Mouse (Mus musculus): ENCODE measurements around the gene Gpn3. TPM values are rescaled to one million over a fixed set of nuclear protein-coding genes. Genes with fewer than 3 reads are reported as not detected.

Gpn3 gene
- polyA plus RNA-seq, 1 experiment from 2014 or later, result 77.7 TPM

DNA sequence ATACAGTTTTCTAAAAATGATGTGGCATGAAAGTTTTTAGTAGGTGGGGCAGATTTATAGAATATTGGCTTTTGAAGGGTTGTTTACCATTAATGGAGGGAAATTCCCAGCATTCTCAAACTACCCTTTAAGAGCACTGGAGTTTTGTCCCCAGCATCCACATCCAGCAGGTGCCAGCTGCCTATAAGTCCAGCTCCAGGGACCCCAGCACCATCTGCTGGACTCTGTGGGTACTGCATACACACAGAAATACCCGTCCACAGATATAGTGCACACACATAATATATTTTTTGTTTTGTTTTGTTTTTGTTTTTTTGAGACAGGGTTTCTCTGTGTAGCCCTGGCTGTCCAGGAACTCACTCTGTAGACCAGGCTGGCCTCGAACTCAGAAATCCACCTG lies 22.2 kb downstream of the Gpn3 start:
- DNase-seq (ENCODE audit: low spot score) (peak; percentile 86), ATAC-seq (replicated peaks; ENCODE audit: low FRiP score) (no peak)
- peaks cover 5% of the 10 kb centered on the region; the same call in 1 of the 2 replicates for H3K36me3 ChIP-seq (ENCODE audit: control insufficient read depth, insufficient read depth, low read length)
- no peaks in the 10 kb centered on the region for H3K9me3 ChIP-seq (ENCODE audit: control insufficient read depth, low read length)
- 44% methylated on average over 2 of the region's 2 CpGs for WGBS
- no peak overlapping the region for H3K4me2 ChIP-seq (ENCODE audit: low read depth, low read length, severe bottlenecking)
- H3K27ac ChIP-seq (ENCODE audit: low read depth, low read length), result no peak overlapping the region
- 0 out of 2 replicates have a peak, but pooled peaks cover 3% of the 10 kb centered on the region for H3K4me1 ChIP-seq (replicated peaks; ENCODE audit: control insufficient read depth, insufficient read depth, low read length)
- H3K4me3 ChIP-seq (ENCODE audit: low read depth, low read length), result no peak overlapping the region
- H3K27me3 ChIP-seq (ENCODE audit: control insufficient read depth, insufficient read depth, low read length), result no peaks in the 10 kb centered on the region
- H3K9ac ChIP-seq (ENCODE audit: low read length), result no peak overlapping the region

DNA sequence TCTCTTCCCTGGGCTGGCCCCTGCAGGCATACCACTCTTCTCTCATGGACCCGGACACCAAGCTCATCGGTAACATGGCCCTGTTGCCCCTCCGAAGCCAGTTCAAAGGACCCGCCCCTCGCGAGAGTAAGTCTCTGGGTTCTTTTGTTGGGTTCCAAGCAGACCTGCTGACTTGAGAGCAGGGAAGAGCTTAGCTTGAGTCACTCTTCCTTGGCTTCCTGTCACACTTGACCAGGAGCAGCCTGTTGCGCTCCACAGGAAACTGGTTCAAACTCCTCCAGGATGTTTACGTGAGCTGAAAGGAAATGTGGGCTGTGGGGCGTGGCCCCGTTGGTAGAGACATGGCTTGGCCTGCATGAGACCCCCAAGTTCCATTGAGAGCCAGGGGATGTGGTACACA lies 25.1 kb downstream of the Gpn3 start:
- H3K36me3 ChIP-seq (ENCODE audit: control insufficient read depth, insufficient read depth, low read length), result peaks cover 5% of the 10 kb centered on the region; the same call in 1 of the 2 replicates
- WGBS, result 93% methylated on average over 10 of the region's 10 CpGs
- H3K4me1 ChIP-seq (replicated peaks; ENCODE audit: control insufficient read depth, insufficient read depth, low read length), result 0 out of 2 replicates have a peak, but pooled peaks cover 3% of the 10 kb centered on the region
- ATAC-seq (replicated peaks; ENCODE audit: low FRiP score), result no peak
- no peak overlapping the region for H3K4me3 ChIP-seq (ENCODE audit: low read depth, low read length)
- no peaks in the 10 kb centered on the region for H3K9me3 ChIP-seq (ENCODE audit: control insufficient read depth, low read length)
- H3K27me3 ChIP-seq (ENCODE audit: control insufficient read depth, insufficient read depth, low read length), result no peaks in the 10 kb centered on the region
- DNase-seq (ENCODE audit: low spot score), result no peak
- H3K9ac ChIP-seq (ENCODE audit: low read length), result no peak overlapping the region
- no peak overlapping the region for H3K4me2 ChIP-seq (ENCODE audit: low read depth, low read length, severe bottlenecking)
- H3K27ac ChIP-seq (ENCODE audit: low read depth, low read length), result no peak overlapping the region

DNA sequence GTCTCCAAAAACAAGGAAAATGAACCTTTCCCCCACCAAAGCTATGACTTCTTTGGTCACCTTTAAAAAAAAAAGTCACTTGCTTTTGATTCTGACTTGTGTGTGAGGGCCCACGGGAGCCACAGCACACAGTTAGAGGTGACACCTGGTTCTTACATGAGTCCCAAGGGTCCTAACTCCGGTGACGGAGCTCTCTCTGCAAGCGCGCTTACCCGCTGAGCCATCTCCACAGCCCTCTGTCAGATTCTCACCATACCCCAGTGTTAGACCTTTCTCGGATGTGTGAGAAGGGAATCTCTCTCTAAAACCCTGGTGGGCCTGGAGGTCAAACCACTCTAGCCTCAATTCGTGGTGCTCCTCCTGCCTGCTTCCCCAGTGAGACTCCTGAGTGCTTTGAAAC lies 25.8 kb downstream of the Gpn3 start:
- 90% methylated on average over 8 of the region's 8 CpGs for WGBS
- ATAC-seq (replicated peaks; ENCODE audit: low FRiP score) (no peak), DNase-seq (ENCODE audit: low spot score) (no peak)
- no peaks in the 10 kb centered on the region for H3K27me3 ChIP-seq (ENCODE audit: control insufficient read depth, insufficient read depth, low read length)
- H3K27ac ChIP-seq (ENCODE audit: low read depth, low read length), result no peak overlapping the region
- no peaks in the 10 kb centered on the region for H3K9me3 ChIP-seq (ENCODE audit: control insufficient read depth, low read length)
- no peak overlapping the region for H3K4me2 ChIP-seq (ENCODE audit: low read depth, low read length, severe bottlenecking)
- H3K9ac ChIP-seq (ENCODE audit: low read length), result no peak overlapping the region
- H3K4me1 ChIP-seq (replicated peaks; ENCODE audit: control insufficient read depth, insufficient read depth, low read length), result 0 out of 2 replicates have a peak, but pooled peaks cover 1% of the 10 kb centered on the region
- no peak overlapping the region for H3K4me3 ChIP-seq (ENCODE audit: low read depth, low read length)
- peaks cover 5% of the 10 kb centered on the region; the same call in 1 of the 2 replicates for H3K36me3 ChIP-seq (ENCODE audit: control insufficient read depth, insufficient read depth, low read length)

DNA sequence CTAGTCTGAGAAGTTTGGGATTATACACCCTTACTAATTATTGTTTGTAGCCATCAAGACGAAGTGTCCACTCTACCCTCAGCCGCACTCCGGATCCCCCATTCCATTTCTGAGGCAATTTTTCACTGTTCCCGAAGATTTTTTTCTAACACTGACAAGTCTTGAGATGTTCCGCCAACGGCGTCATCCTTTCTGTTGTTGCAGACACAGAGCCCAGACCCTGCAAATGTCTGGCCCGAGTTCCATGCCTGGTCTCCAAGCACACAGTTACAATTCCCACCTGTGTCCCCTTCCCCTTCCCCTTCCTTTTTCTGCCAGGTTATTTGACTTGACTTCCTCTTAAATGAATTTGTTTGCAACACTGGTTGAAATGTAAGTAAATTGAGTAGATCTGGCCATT lies 28.2 kb downstream of the Gpn3 start:
- Histone ChIP-seq H3K4me2 (ENCODE audit: low read depth, low read length, severe bottlenecking) (no peak overlapping the region), H3K9ac (ENCODE audit: low read length) (no peak overlapping the region), H3K9me3 (ENCODE audit: control insufficient read depth, low read length) (no peaks in the 10 kb centered on the region), H3K4me1 (replicated peaks; ENCODE audit: control insufficient read depth, insufficient read depth, low read length) (no peaks in the 10 kb centered on the region), H3K4me3 (ENCODE audit: low read depth, low read length) (no peak overlapping the region), H3K27ac (ENCODE audit: low read depth, low read length) (no peak overlapping the region), H3K27me3 (ENCODE audit: control insufficient read depth, insufficient read depth, low read length) (no peaks in the 10 kb centered on the region), H3K36me3 (ENCODE audit: control insufficient read depth, insufficient read depth, low read length) (peaks cover 5% of the 10 kb centered on the region)
- ATAC-seq (replicated peaks; ENCODE audit: low FRiP score), result no peak
- WGBS, result 93% methylated on average over 8 of the region's 8 CpGs
- no peak for DNase-seq (ENCODE audit: low spot score)

DNA sequence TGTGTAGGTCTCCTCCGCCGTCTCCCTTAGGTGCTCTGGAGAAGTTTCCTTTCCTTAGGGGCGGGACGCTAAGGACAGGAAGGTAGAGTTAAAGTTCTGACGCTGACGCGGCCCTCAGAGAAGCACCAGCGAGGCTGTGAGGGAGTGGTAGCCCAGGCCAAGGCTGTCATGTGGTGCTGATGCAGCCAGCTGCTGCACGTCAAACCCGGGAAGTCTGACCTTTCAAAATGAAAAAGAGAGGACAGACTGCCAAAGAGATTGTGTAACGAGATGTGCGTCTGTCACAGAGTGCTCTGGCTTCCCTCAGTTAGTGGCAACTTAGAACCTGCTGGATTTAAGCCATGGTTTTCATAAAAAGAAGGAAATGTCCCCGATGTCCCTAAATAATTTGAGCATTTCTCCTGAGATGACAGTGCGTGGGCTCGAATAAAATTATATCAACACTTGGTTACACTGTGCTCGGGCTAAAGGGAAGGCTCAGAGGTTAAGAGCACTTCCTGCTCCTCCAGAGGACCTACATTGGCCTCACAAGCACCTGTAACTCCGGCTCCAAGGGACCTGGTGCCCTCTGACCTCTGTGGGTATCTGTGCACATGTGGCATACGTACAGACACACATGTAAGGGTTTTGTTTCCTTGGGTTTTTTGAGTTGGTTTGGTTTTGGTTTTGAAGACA lies 29.1 kb downstream of the Gpn3 start:
- no peaks in the 10 kb centered on the region for H3K4me1 ChIP-seq (replicated peaks; ENCODE audit: control insufficient read depth, insufficient read depth, low read length)
- H3K9ac ChIP-seq (ENCODE audit: low read length), result no peak overlapping the region
- no peak overlapping the region for H3K4me2 ChIP-seq (ENCODE audit: low read depth, low read length, severe bottlenecking)
- H3K9me3 ChIP-seq (ENCODE audit: control insufficient read depth, low read length), result no peaks in the 10 kb centered on the region
- 88% methylated on average over 18 of the region's 18 CpGs for WGBS
- no peak for ATAC-seq (replicated peaks; ENCODE audit: low FRiP score)
- H3K27me3 ChIP-seq (ENCODE audit: control insufficient read depth, insufficient read depth, low read length), result no peaks in the 10 kb centered on the region
- no peak overlapping the region for H3K4me3 ChIP-seq (ENCODE audit: low read depth, low read length)
- no peak overlapping the region for H3K27ac ChIP-seq (ENCODE audit: low read depth, low read length)
- peaks cover 8% of the 10 kb centered on the region for H3K36me3 ChIP-seq (ENCODE audit: control insufficient read depth, insufficient read depth, low read length)
- DNase-seq (ENCODE audit: low spot score), result no peak

DNA sequence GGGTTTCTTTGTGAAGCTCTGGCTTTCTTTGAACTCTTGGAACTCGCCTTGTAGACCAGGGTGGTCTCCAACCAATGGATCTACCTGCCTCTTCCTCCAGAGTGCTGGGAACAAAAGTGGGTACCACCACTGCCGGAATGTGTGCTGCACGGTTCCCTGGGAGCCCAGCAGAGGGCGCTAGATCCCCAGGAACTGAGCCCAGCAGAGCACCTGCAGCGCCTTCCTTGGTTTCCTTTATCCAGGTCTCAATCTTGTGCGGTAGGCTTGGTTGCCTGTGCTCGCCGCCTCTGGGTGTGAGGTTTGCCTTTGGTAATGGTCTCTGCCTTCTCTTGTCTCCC lies 29.6 kb downstream of the Gpn3 start:
- Histone ChIP-seq H3K9ac (ENCODE audit: low read length) (no peak overlapping the region), H3K4me3 (ENCODE audit: low read depth, low read length) (no peak overlapping the region), H3K27me3 (ENCODE audit: control insufficient read depth, insufficient read depth, low read length) (no peaks in the 10 kb centered on the region), H3K9me3 (ENCODE audit: control insufficient read depth, low read length) (no peaks in the 10 kb centered on the region), H3K36me3 (ENCODE audit: control insufficient read depth, insufficient read depth, low read length) (peaks cover 8% of the 10 kb centered on the region), H3K4me1 (replicated peaks; ENCODE audit: control insufficient read depth, insufficient read depth, low read length) (no peaks in the 10 kb centered on the region), H3K27ac (ENCODE audit: low read depth, low read length) (no peak overlapping the region), H3K4me2 (ENCODE audit: low read depth, low read length, severe bottlenecking) (no peak overlapping the region)
- ATAC-seq (replicated peaks; ENCODE audit: low FRiP score), result no peak
- 17% methylated on average over 8 of the region's 8 CpGs for WGBS
- DNase-seq (ENCODE audit: low spot score), result peak; percentile 87

DNA sequence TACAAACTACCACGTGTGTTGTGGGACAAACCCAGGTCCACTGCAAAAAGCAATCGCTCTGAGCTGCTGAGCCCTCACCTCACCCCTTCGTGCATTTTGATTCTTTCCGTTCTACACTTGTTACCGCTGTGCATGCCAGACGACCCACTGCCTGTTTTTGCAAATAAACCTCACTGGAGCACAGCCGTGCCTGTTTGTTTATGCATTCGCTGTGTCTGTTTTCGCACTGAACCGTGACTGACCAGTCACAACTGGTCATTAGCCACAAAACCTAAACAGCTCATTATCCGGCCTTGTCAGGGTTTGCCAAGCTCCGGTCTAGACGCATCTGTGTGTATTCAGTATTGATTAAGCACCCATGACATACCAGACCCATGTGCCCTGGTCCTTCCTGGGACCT lies 30.5 kb downstream of the Gpn3 start:
- H3K4me3 ChIP-seq (ENCODE audit: low read depth, low read length), result no peak overlapping the region
- H3K9ac ChIP-seq (ENCODE audit: low read length), result no peak overlapping the region
- H3K9me3 ChIP-seq (ENCODE audit: control insufficient read depth, low read length), result no peaks in the 10 kb centered on the region
- ATAC-seq (replicated peaks; ENCODE audit: low FRiP score) (no peak), DNase-seq (ENCODE audit: low spot score) (no peak)
- no peak overlapping the region for H3K27ac ChIP-seq (ENCODE audit: low read depth, low read length)
- H3K4me1 ChIP-seq (replicated peaks; ENCODE audit: control insufficient read depth, insufficient read depth, low read length), result no peaks in the 10 kb centered on the region
- H3K27me3 ChIP-seq (ENCODE audit: control insufficient read depth, insufficient read depth, low read length), result no peaks in the 10 kb centered on the region
- H3K4me2 ChIP-seq (ENCODE audit: low read depth, low read length, severe bottlenecking), result no peak overlapping the region
- WGBS, result 91% methylated on average over 13 of the region's 13 CpGs
- H3K36me3 ChIP-seq (ENCODE audit: control insufficient read depth, insufficient read depth, low read length), result peaks cover 7% of the 10 kb centered on the region

DNA sequence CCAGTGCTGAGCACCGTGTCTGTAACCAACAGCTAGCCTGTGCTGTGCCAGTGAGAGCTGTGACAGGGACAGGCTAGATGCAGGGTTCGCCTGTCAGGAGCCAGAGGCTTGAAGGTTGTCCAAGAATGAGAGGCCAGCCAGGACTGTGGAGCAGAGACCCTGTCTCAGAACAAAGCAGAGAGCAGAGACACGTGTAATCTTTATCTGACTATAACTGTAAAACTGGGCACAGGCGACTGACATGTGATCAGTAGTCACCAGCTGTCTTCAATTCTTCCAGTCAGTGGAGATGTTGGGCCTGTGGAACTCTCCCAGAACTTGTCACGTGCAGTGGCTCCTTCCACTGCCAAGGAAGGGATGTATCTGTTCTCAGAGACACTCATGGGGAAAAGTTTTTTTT lies 31.1 kb downstream of the Gpn3 start:
- Histone ChIP-seq H3K9ac (ENCODE audit: low read length) (no peak overlapping the region), H3K4me3 (ENCODE audit: low read depth, low read length) (no peak overlapping the region), H3K4me1 (replicated peaks; ENCODE audit: control insufficient read depth, insufficient read depth, low read length) (no peaks in the 10 kb centered on the region), H3K36me3 (ENCODE audit: control insufficient read depth, insufficient read depth, low read length) (peaks cover 7% of the 10 kb centered on the region), H3K27ac (ENCODE audit: low read depth, low read length) (no peak overlapping the region), H3K9me3 (ENCODE audit: control insufficient read depth, low read length) (no peaks in the 10 kb centered on the region), H3K4me2 (ENCODE audit: low read depth, low read length, severe bottlenecking) (no peak overlapping the region), H3K27me3 (ENCODE audit: control insufficient read depth, insufficient read depth, low read length) (no peaks in the 10 kb centered on the region)
- WGBS, result 91% methylated on average over 5 of the region's 5 CpGs
- DNase-seq (ENCODE audit: low spot score), result peak; percentile 38
- ATAC-seq (replicated peaks; ENCODE audit: low FRiP score), result no peak

DNA sequence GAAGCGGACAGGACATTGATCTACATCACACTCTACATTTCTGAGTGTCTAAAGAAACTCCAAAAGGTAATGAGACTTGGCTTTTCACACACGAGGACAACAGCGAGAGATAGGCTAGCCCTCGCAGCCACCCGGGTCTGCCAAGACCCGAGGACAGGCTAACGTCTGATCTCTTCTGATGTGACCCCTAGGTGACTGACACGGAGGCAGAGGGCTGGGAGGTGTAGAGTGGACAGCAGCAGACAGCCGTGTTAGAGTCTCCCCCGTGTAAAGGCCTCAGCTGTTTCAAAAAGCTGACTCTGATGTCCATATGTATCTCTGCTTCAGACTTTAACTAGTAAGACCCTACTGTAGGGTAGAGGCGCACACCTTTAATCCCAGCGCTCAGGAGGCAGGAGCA lies 31.7 kb downstream of the Gpn3 start:
- no peak overlapping the region for H3K9ac ChIP-seq (ENCODE audit: low read length)

More for the DNA sequence above, 31.7 kb downstream of the Gpn3 start:
- Histone ChIP-seq H3K27me3 (ENCODE audit: control insufficient read depth, insufficient read depth, low read length) (no peaks in the 10 kb centered on the region), H3K27ac (ENCODE audit: low read depth, low read length) (no peak overlapping the region), H3K4me3 (ENCODE audit: low read depth, low read length) (no peak overlapping the region), H3K4me2 (ENCODE audit: low read depth, low read length, severe bottlenecking) (no peak overlapping the region), H3K9me3 (ENCODE audit: control insufficient read depth, low read length) (no peaks in the 10 kb centered on the region), H3K36me3 (ENCODE audit: control insufficient read depth, insufficient read depth, low read length) (peaks cover 7% of the 10 kb centered on the region), H3K4me1 (replicated peaks; ENCODE audit: control insufficient read depth, insufficient read depth, low read length) (no peaks in the 10 kb centered on the region)
- no peak for DNase-seq (ENCODE audit: low spot score)
- WGBS, result 92% methylated on average over 12 of the region's 12 CpGs
- ATAC-seq (replicated peaks; ENCODE audit: low FRiP score), result no peak

Data from forebrain, embryonic 11.5 days (tissue).